Mouse (Mus musculus) kidney, embryonic 16.5 days (tissue): ENCODE data around the gene Thsd1. TPM values are rescaled to one million over a fixed set of nuclear protein-coding genes. Genes with fewer than 3 reads are reported as not detected.

Experiments
- ATAC-seq: fragments of 200-750 bp; cut with Nextera tagmentation; 2 replicates; pipeline ENCODE4 v1.8.0; 2017; ENCODE audit warnings: moderate TSS enrichment; ENCODE audit not compliant: low FRiP score, low TSS enrichment
- H3K27ac ChIP-seq: fragments of 300-500 bp; sonication (generic); 2 replicates; pipeline ENCODE4 v1.5.1; 2014; ENCODE audit warnings: low read length
- H3K27me3 ChIP-seq: fragments of 300-500 bp; sonication (generic); 2 replicates; pipeline ENCODE4 v1.6.1; 2014; ENCODE audit warnings: low read length, control low read depth, mixed read lengths; ENCODE audit not compliant: insufficient read depth
- H3K36me3 ChIP-seq: fragments of 300-500 bp; sonication (generic); 2 replicates; pipeline ENCODE4 v1.6.1; 2014; ENCODE audit warnings: low read length, control low read depth, mixed read lengths; ENCODE audit not compliant: insufficient read depth
- H3K4me1 ChIP-seq: fragments of 300-500 bp; sonication (generic); 2 replicates; pipeline ENCODE4 v1.6.1; 2014; ENCODE audit warnings: low read length, control low read depth, mixed read lengths; ENCODE audit not compliant: insufficient read depth
- H3K4me2 ChIP-seq: fragments of 300-500 bp; sonication (generic); replicated peaks from 2 replicates; pipeline ENCODE4 v1.6.1; 2014; ENCODE audit warnings: low read depth, low read length
- H3K4me3 ChIP-seq: fragments of 300-500 bp; sonication (generic); 2 replicates; pipeline ENCODE4 v1.5.1; 2014; ENCODE audit warnings: mild to moderate bottlenecking, low read length
- H3K9ac ChIP-seq: fragments of 300-500 bp; sonication (generic); replicated peaks from 2 replicates; pipeline ENCODE4 v1.6.1; 2014; ENCODE audit warnings: low read length
- H3K9me3 ChIP-seq: fragments of 300-500 bp; sonication (generic); 2 replicates; pipeline ENCODE4 v1.6.1; 2016; ENCODE audit warnings: low read length, control low read depth
- WGBS: fragments of 180-500 bp; shearing (Covaris S2); extraction: QIAGEN DNeasy Blood & Tissue Kit; methylation state at CpG from one replicate; pipeline ENCODE4 v1.1.7; 2014; 5-methylcytosine and 5-hydroxymethylcytosine counted together
- polyA plus RNA-seq: library from polyadenylated mRNA; unstranded; fragments of >200 nt; fragmentation: Nextera tagmentation; extraction: Ambion mirVana; gene quantifications from 2 replicates; pipeline ENCODE4 v1.2.1, GENCODE M21; 2015

Gene Thsd1
- 18.1 and 18.7 TPM in 2 replicates for polyA plus RNA-seq

- ATAC-seq, result peak; percentile 96
- Histone ChIP-seq H3K9ac (peak within 1 kb of the TSS; percentile 68), H3K4me3 (peak within 1 kb of the TSS; percentile 62), H3K27me3 (no peaks in the 10 kb centered on the region), H3K9me3 (no peaks in the 10 kb centered on the region), H3K36me3 (peaks cover 11% of the 10 kb centered on the region), H3K4me2 (peak within 1 kb of the TSS; percentile 92), H3K27ac (peak within 1 kb of the TSS; percentile 52; the same call in 1 of the 2 replicates), H3K4me1 (peaks cover 3% of the 10 kb centered on the region; the same call in 1 of the 2 replicates)
- WGBS, result under 1% methylated on average over 39 of the region's 39 CpGs
Measured at GRCm38 (mm10) chr8:22227061-22227877, at the start of gene Thsd1. Gene Thsd1 (plus strand): TSS chr8:22227313.

DNA sequence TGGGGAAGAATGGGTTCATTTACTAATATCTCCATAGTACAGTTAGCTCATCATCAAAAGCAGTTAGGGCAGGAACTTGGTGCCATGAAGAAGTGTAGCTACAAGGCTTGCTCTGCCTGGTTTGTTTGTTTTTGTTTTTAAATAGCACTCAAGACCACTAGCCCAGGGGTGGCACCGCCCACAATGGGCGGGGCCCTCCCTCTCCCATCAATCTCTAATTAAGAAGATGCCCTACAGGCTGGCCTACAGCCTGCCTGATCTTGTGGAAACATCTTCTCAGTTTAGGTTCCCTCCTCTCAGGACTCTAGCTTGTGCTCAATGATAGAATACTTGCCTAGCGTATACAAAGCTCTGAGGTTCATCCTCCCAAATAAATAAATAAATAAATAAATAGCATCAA lies 42.2 kb upstream of the Thsd1 start:
- Histone ChIP-seq H3K27ac (no peak overlapping the region; the same call in 1 of the 2 replicates), H3K27me3 (no peaks in the 10 kb centered on the region), H3K36me3 (no peaks in the 10 kb centered on the region), H3K4me2 (peak overlapping the region; percentile 60), H3K4me1 (peaks cover 12% of the 10 kb centered on the region), H3K4me3 (peak overlapping the region; percentile 89), H3K9me3 (no peaks in the 10 kb centered on the region), H3K9ac (peak overlapping the region; percentile 84)
- ATAC-seq, result peak; percentile 71
- 0% methylated on average over 3 of the region's 3 CpGs for WGBS

DNA sequence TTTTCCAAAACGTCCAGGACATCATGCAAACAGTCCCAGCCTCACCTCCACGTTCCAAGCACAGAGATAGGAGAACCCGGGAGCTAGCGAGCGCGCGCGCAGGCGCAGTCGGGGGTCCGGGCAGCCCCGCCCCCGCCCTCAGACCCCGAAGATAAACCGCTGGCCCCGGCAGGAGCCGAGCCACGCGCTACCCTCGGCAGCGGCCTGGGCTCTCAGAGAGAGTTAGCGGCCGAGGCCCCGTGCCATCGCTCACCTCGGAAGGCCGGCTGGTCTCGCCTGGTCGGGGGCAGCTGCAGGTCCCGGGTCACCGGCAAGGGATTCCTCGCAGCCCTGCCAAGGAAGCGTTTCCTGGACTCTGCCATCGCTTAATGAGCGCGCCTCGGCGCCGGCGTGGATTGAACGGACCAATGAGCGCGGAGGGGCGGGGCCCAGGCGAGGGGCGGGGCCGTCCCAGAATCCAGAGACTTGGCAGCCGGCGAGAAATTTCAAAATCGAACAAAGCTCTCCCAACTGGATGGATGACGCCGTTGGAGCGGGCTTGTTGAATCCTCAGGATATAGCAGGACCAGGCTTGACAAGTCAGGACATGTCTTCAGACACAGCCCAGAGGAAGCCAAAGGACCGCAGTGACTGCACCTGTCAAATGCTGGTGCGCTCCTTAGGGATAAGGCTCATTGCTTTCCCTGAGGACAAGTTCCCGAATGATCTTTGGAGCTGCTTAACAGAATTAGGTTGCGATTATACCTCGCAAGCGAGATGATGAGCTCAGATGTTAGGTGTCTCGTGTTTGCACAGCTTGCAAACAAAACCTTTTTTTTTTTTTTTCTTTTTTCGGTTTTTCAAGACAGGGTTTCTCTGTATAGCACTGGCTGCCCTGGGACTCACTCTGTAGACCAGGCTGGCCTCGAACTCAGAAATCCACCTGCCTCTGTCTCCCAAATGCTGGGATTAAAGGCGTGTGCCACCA lies 41.4 kb upstream of the Thsd1 start, which contains the start of gene Ckap2:
TSS of gene Ckap2 (minus strand) at position 389 of the 967 bp plus-strand sequence.
- H3K4me3 ChIP-seq, result peak within 1 kb of the TSS; percentile 89
- peak within 1 kb of the TSS; percentile 84 for H3K9ac ChIP-seq
- no peaks in the 10 kb centered on the region for H3K27me3 ChIP-seq
- 3% methylated on average over 63 of the region's 63 CpGs for WGBS
- no peaks in the 10 kb centered on the region for H3K9me3 ChIP-seq
- peaks cover 12% of the 10 kb centered on the region for H3K4me1 ChIP-seq
- peak within 1 kb of the TSS; percentile 60 for H3K4me2 ChIP-seq
- ATAC-seq, result peak; percentile 98
- H3K27ac ChIP-seq, result peak within 1 kb of the TSS; percentile 91
- H3K36me3 ChIP-seq, result no peaks in the 10 kb centered on the region

DNA sequence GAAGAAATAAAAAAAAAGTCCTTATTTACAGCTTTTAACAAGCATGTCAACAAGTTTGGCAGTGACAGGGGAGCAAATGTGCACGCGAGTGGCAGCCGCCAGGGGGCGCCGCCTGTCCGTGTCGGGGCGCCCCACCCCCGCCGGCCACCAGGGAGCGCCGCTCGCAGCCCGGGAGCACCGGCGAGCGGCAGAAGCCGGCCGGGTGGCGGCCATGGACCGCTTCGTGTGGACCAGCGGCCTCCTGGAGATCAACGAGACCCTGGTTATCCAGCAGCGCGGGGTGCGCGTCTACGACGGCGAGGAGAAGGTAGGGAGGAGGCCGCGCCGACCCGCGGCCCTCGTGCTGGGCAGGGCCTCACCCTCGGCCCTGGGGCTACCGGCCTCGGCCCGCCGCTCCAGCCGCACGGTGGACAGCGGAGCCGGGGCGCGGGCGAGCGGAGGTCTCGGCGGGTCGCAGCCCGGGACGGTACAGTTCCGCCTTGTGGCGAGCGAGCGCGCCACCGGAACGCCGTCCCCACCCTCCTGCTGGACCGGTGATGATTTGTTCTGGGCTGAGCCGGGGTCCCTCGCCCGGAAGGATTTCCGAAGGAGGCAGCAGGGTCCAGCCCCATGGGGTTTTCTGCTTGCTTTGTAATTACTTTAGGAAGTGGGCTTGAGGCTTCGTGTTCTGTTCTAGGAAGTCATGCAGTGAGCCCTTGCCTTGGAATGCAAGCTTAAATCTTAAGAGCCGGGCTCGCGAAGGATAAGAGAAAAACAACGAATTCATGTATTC lies 34.3 kb upstream of the Thsd1 start, which contains the start of gene Vps36:
TSS of gene Vps36 (plus strand) at position 150 of the 772 bp plus-strand sequence.
- Histone ChIP-seq H3K4me1 (peaks cover 14% of the 10 kb centered on the region; the same call in 1 of the 2 replicates), H3K36me3 (no peaks in the 10 kb centered on the region), H3K4me3 (peak within 1 kb of the TSS; percentile 84), H3K27ac (peak within 1 kb of the TSS; percentile 99), H3K27me3 (no peaks in the 10 kb centered on the region), H3K4me2 (peak within 1 kb of the TSS; percentile 75), H3K9me3 (no peaks in the 10 kb centered on the region), H3K9ac (peak within 1 kb of the TSS; percentile 95)
- peak; percentile 96 for ATAC-seq
- WGBS, result under 1% methylated on average over 71 of the region's 73 CpGs

DNA sequence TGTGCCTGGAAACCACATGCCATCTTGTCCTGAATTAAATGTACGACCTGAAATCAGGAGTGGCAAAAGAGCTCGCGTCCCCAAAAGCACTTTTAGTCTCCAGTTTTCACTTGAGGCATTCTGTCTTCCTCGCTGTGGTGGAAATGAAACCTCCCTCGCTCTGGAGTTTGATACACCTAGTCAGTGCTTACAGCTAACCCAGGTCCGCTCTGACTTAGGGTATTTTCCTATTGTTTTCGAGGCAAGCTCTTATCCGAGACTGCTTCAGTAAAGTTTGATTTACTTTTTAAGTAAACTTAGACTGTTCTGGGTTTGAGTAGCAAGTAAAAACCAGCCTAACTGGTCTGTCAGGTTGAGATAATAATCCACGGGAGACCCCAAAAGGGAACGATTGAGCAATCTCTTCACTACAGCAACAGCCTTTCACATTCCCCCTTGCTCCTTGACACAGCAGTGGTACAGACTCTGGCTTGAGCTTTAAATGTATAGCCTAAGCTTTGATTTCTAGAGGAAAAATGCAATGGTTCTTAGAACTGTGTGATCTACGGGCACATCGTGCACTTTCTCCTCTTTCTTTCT lies 33.6 kb upstream of the Thsd1 start:
- ATAC-seq, result peak; percentile 33; the same call in 1 of the 2 replicates
- Histone ChIP-seq H3K27ac (peak overlapping the region; percentile 99), H3K9me3 (no peaks in the 10 kb centered on the region), H3K27me3 (no peaks in the 10 kb centered on the region), H3K4me1 (peaks cover 14% of the 10 kb centered on the region; the same call in 1 of the 2 replicates), H3K4me2 (peak overlapping the region; percentile 75), H3K9ac (peak overlapping the region; percentile 95), H3K4me3 (peak overlapping the region; percentile 84), H3K36me3 (no peaks in the 10 kb centered on the region)
- 12% methylated on average over 12 of the region's 12 CpGs for WGBS

- peaks cover 18% of the 10 kb centered on the region for H3K36me3 ChIP-seq
- WGBS, result 90% methylated on average over 6 of the region's 6 CpGs
- no peak for ATAC-seq
Measured at GRCm38 (mm10) chr8:22197914-22198313, 29.2 kb upstream of the Thsd1 start.

GRCm38 (mm10) chr8:22199481-22199880 lies 27.6 kb upstream of the Thsd1 start:
- Histone ChIP-seq H3K9me3 (no peaks in the 10 kb centered on the region), H3K27me3 (no peaks in the 10 kb centered on the region), H3K27ac (no peak overlapping the region), H3K9ac (no peak overlapping the region), H3K36me3 (peaks cover 25% of the 10 kb centered on the region), H3K4me1 (peaks cover 4% of the 10 kb centered on the region; the same call in 1 of the 2 replicates), H3K4me2 (no peak overlapping the region), H3K4me3 (no peak overlapping the region)
- no peak for ATAC-seq
- 99% methylated on average over 8 of the region's 8 CpGs for WGBS

More at GRCm38 (mm10) chr8:22197914-22198313, 29.2 kb upstream of the Thsd1 start:
- Histone ChIP-seq H3K9me3 (no peaks in the 10 kb centered on the region), H3K4me1 (peaks cover 14% of the 10 kb centered on the region; the same call in 1 of the 2 replicates), H3K27ac (no peak overlapping the region), H3K4me3 (no peak overlapping the region), H3K9ac (no peak overlapping the region), H3K27me3 (no peaks in the 10 kb centered on the region), H3K4me2 (no peak overlapping the region)

DNA sequence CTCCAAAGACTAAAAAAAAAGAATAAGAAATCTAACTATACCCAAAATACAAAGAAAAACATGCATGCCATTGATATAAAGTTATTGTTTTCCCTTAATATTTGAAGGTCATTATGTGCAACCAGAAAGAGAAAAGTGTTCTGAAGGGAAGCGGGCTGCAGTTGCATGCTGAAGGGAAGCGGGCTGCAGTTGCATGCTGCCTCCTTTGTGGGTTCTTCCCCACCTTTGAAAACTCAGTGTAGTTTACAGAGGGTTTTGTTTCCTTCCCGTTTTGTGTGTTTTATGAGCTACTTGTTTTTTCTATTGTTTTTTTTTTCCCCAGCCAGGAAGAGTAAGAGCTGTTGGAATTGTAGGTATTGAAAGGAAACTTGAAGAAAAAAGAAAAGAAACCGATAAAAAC lies 19.6 kb upstream of the Thsd1 start:
- Histone ChIP-seq H3K36me3 (peaks cover 40% of the 10 kb centered on the region), H3K9ac (no peak overlapping the region), H3K9me3 (no peaks in the 10 kb centered on the region), H3K27ac (no peak overlapping the region), H3K4me3 (no peak overlapping the region), H3K4me2 (no peak overlapping the region), H3K4me1 (no peaks in the 10 kb centered on the region), H3K27me3 (no peaks in the 10 kb centered on the region)
- whole genome bisulfite sequencing, result 72% methylated on average over 4 of the region's 4 CpGs
- no peak for ATAC-seq
